Comparison of ENCODE assay signal across 23 mouse cellular contexts in the genomic region with DNA sequence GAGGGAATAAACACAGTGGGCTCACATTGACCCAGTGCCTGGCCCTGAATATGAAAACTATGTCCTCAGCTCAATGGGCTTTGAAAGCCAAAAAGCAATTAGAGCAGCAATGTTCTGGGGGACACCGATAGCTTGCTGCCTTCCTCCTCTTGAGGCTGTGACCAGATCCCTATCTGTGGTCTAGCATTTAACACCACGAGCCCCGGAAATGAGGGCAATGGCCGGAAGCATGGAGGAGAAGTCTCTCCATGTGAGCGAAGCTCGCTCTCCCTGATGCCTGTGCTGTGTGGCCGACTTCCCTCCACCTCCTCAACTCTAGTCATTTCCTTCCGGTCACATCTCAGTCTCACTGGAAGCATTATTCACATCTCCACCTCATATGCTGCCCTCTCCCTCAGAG.
DNase-seq lines count a peak whose midpoint lies in the region; ATAC-seq and TF ChIP-seq lines count a peak whose summit lies in the region.
"Had no signal": no experiment of that assay in that cellular context is flagged by ENCODE, and none has a peak within 500 bp of the region (broad histone marks: within the 10 kb centered on the region; RNA-seq: fewer than 3 reads in every experiment).

No protein-coding gene starts in this region.

- DNase-seq in liver, postnatal 0 days, result no peak
- DNase-seq in T-cell, adult 2 months (ENCODE audit: low spot score), result peak; percentile 8
- DNase-seq in adrenal gland, postnatal 4 days (ENCODE audit: low spot score in 2 of 2), result no peak
- no peak for DNase-seq in layer of hippocampus, adult 18-20 months (ENCODE audit: low spot score in 2 of 2)
- DNase-seq in forebrain, embryonic 10.5 days (ENCODE audit: extremely low spot score, low spot score), result no peak
- DNase-seq: adrenal gland, postnatal 14 days; cerebellum, adult 9-10 months; forebrain, postnatal 0 days; gastrocnemius, postnatal 36 days; kidney, postnatal 36 days; layer of hippocampus, adult 9-11 months; lung, embryonic 14.5 days; lung, postnatal 36 days; thymus, postnatal 36 days had no signal

- H3K9ac ChIP-seq in liver, postnatal 0 days (replicated peaks), result no peak overlapping the region
- no peak overlapping the region for H3K9ac ChIP-seq in liver, embryonic 12.5 days
- H3K9ac ChIP-seq: forebrain, postnatal 0 days; hindbrain, embryonic 14.5 days; lung, embryonic 14.5 days; midbrain, embryonic 12.5 days had no signal

- no peak overlapping the region for H3K4me3 ChIP-seq in liver, postnatal 0 days (ENCODE audit: low read depth, low read length)
- H3K4me3 ChIP-seq in liver, embryonic 12.5 days, result no peak overlapping the region
- H3K4me3 ChIP-seq in forebrain, embryonic 10.5 days, result no peak overlapping the region
- H3K4me3 ChIP-seq: left cerebral cortex, adult 2 months; limb, embryonic 10.5 days; midbrain, embryonic 12.5 days had no signal

- peak; percentile 37; the same call in 1 of the 2 replicates for ATAC-seq in liver, postnatal 0 days
- ATAC-seq in liver, embryonic 12.5 days, result no peak
- peak; percentile 31 for ATAC-seq in inflammation-experienced regulatory T-cells, adult 6 months
- 0 out of 2 replicates have a peak, but pooled peaks have one; percentile 14 for ATAC-seq in monocyte, adult 5-6 weeks (replicated peaks; ENCODE audit: insufficient number of reproducible peaks, low FRiP score, low TSS enrichment, poor library complexity, severe bottlenecking)
- ATAC-seq: forebrain, postnatal 0 days; intestine, embryonic 16.5 days had no signal

- 27% methylated on average over 8 of the region's 8 CpGs for WGBS in liver, postnatal 0 days (ENCODE audit: insufficient replicate concordance)
- 38% methylated on average over 8 of the region's 8 CpGs for WGBS in liver, embryonic 12.5 days (ENCODE audit: insufficient replicate concordance)
- 89% methylated on average over 8 of the region's 8 CpGs for WGBS in forebrain, embryonic 10.5 days

- no peaks in the 10 kb centered on the region for H3K27me3 ChIP-seq in liver, postnatal 0 days (ENCODE audit: insufficient read depth, low read length)
- no peaks in the 10 kb centered on the region; the same call in 1 of the 2 replicates for H3K27me3 ChIP-seq in liver, embryonic 12.5 days (replicated peaks)
- H3K27me3 ChIP-seq in forebrain, embryonic 10.5 days (ENCODE audit: poor library complexity, severe bottlenecking), result peaks cover 23% of the 10 kb centered on the region

- no peaks in the 10 kb centered on the region for H3K9me3 ChIP-seq in liver, postnatal 0 days (ENCODE audit: low read length)
- H3K9me3 ChIP-seq in liver, embryonic 12.5 days (replicated peaks), result no peaks in the 10 kb centered on the region
- H3K9me3 ChIP-seq in forebrain, embryonic 10.5 days, result no peaks in the 10 kb centered on the region
- H3K9me3 ChIP-seq: limb, embryonic 10.5 days; midbrain, embryonic 12.5 days had no signal

- H3K27ac ChIP-seq in liver, postnatal 0 days (ENCODE audit: low read depth), result no peak overlapping the region
- H3K27ac ChIP-seq in liver, embryonic 12.5 days, result no peak overlapping the region
- no peak overlapping the region for H3K27ac ChIP-seq in forebrain, embryonic 10.5 days
- H3K27ac ChIP-seq: hindbrain, embryonic 14.5 days; left cerebral cortex, adult 2 months; limb, embryonic 10.5 days; midbrain, embryonic 12.5 days had no signal

- TF ChIP-seq EP300 in liver, postnatal 0 days (IDR thresholded peaks at IDR 0.05; ENCODE audit: low read depth), result no peak

- no peak overlapping the region for H3K4me2 ChIP-seq in liver, postnatal 0 days (ENCODE audit: low read depth, low read length)
- H3K4me2 ChIP-seq in liver, embryonic 12.5 days, result no peak overlapping the region
- H3K4me2 ChIP-seq: hindbrain, embryonic 14.5 days; liver, embryonic 11.5 days; lung, embryonic 14.5 days; midbrain, embryonic 12.5 days had no signal

- no peak for TF ChIP-seq CTCF in liver, postnatal 0 days (IDR thresholded peaks at IDR 0.05; ENCODE audit: low read depth)

- peaks cover 5% of the 10 kb centered on the region; the same call in 1 of the 2 replicates for H3K36me3 ChIP-seq in liver, postnatal 0 days (replicated peaks; ENCODE audit: insufficient read depth, low read length)
- H3K36me3 ChIP-seq in liver, embryonic 12.5 days, result no peaks in the 10 kb centered on the region
- H3K36me3 ChIP-seq in forebrain, embryonic 10.5 days (replicated peaks), result peaks cover 15% of the 10 kb centered on the region
- H3K36me3 ChIP-seq: limb, embryonic 10.5 days had no signal

- H3K4me1 ChIP-seq in liver, postnatal 0 days (ENCODE audit: insufficient read depth), result no peaks in the 10 kb centered on the region; the same call in none of the 2 replicates
- H3K4me1 ChIP-seq in liver, embryonic 12.5 days, result no peaks in the 10 kb centered on the region; the same call in 1 of the 2 replicates
- 0 out of 2 replicates have a peak, but pooled peaks cover 4% of the 10 kb centered on the region for H3K4me1 ChIP-seq in forebrain, embryonic 10.5 days
- H3K4me1 ChIP-seq: midbrain, embryonic 12.5 days had no signal
